Mouse (Mus musculus): ENCODE results near the gene Hdx. TPM values are rescaled to one million over a fixed set of nuclear protein-coding genes. Genes with fewer than 3 reads are reported as not detected.

Gene Hdx
- polyA plus RNA-seq (2014; fragmentation: Nextera tagmentation; extraction: Ambion mirVana), result 2.6 and 2.7 TPM in 2 replicates

- Histone ChIP-seq H3K9me3 (ENCODE audit: control insufficient read depth, low read length) (no peaks in the 10 kb centered on the region), H3K27ac (ENCODE audit: low read depth, low read length) (peak within 1 kb of the TSS; percentile 62; the same call in 1 of the 2 replicates), H3K4me1 (ENCODE audit: control insufficient read depth, insufficient read depth, low read length) (no peaks in the 10 kb centered on the region), H3K9ac (ENCODE audit: low read length) (peak within 1 kb of the TSS; percentile 60), H3K4me2 (ENCODE audit: low read depth) (peak within 1 kb of the TSS; percentile 44), H3K4me3 (ENCODE audit: low read depth, low read length) (peak within 1 kb of the TSS; percentile 47), H3K36me3 (ENCODE audit: control insufficient read depth, insufficient read depth, low read length) (no peaks in the 10 kb centered on the region), H3K27me3 (ENCODE audit: control insufficient read depth, insufficient read depth, low read length) (no peaks in the 10 kb centered on the region)
- DNase-seq (ENCODE audit: low spot score) (peak; percentile 78), ATAC-seq (ENCODE audit: insufficient read depth, low FRiP score, low TSS enrichment) (peak; percentile 95)
- 21% methylated on average over 26 of the region's 26 CpGs for WGBS
Observed at GRCm38 (mm10) chrX:111696356-111697282, at the start of gene Hdx. Gene Hdx (minus strand): TSS chrX:111697079.

GRCm38 (mm10) chrX:111685665-111686064 is 11.2 kb downstream of the Hdx start:
- no peak overlapping the region for H3K4me2 ChIP-seq (ENCODE audit: low read depth)
- 57% methylated on average over 3 of the region's 3 CpGs for WGBS
- H3K9ac ChIP-seq (ENCODE audit: low read length), result no peak overlapping the region
- no peak overlapping the region for H3K27ac ChIP-seq (ENCODE audit: low read depth, low read length)
- H3K4me3 ChIP-seq (ENCODE audit: low read depth, low read length), result no peak overlapping the region
- H3K36me3 ChIP-seq (ENCODE audit: control insufficient read depth, insufficient read depth, low read length), result no peaks in the 10 kb centered on the region
- H3K4me1 ChIP-seq (ENCODE audit: control insufficient read depth, insufficient read depth, low read length), result no peaks in the 10 kb centered on the region
- H3K9me3 ChIP-seq (ENCODE audit: control insufficient read depth, low read length), result no peaks in the 10 kb centered on the region
- no peak for DNase-seq (ENCODE audit: low spot score)
- ATAC-seq (ENCODE audit: insufficient read depth, low FRiP score, low TSS enrichment), result no peak
- no peaks in the 10 kb centered on the region for H3K27me3 ChIP-seq (ENCODE audit: control insufficient read depth, insufficient read depth, low read length)

DNA sequence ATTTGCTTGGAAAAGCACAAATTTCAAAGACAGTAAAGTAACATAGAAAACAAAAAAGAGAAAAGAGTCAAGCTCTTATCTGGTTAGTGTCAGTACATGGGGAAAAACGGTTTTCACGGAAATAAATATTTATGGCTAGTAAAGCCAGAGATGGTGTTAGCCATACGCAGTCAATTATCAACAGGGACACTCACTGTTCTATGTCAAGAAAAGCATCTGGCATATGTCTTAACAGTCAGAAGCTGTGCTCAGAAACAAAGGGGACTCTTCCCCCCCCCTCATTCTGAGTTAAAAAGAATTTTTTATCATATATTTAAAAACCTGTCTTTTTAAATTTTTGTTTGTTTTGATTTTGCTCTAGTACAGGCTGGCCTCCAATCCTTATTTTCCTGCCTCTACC is 25.2 kb downstream of the Hdx start:
- no peaks in the 10 kb centered on the region for H3K4me1 ChIP-seq (ENCODE audit: control insufficient read depth, insufficient read depth, low read length)
- 74% methylated on average over 3 of the region's 3 CpGs for WGBS
- no peaks in the 10 kb centered on the region for H3K9me3 ChIP-seq (ENCODE audit: control insufficient read depth, low read length)
- no peak overlapping the region for H3K4me3 ChIP-seq (ENCODE audit: low read depth, low read length)
- DNase-seq (ENCODE audit: low spot score), result no peak
- no peak for ATAC-seq (ENCODE audit: insufficient read depth, low FRiP score, low TSS enrichment)
- no peaks in the 10 kb centered on the region for H3K27me3 ChIP-seq (ENCODE audit: control insufficient read depth, insufficient read depth, low read length)
- H3K9ac ChIP-seq (ENCODE audit: low read length), result no peak overlapping the region
- H3K27ac ChIP-seq (ENCODE audit: low read depth, low read length), result no peak overlapping the region
- H3K36me3 ChIP-seq (ENCODE audit: control insufficient read depth, insufficient read depth, low read length), result no peaks in the 10 kb centered on the region
- H3K4me2 ChIP-seq (ENCODE audit: low read depth), result no peak overlapping the region

- WGBS, result 80% methylated on average over 5 of the region's 5 CpGs
- no peaks in the 10 kb centered on the region for H3K36me3 ChIP-seq (ENCODE audit: control insufficient read depth, insufficient read depth, low read length)
- H3K9ac ChIP-seq (ENCODE audit: low read length), result no peak overlapping the region
- no peak overlapping the region for H3K27ac ChIP-seq (ENCODE audit: low read depth, low read length)
- no peak for DNase-seq (ENCODE audit: low spot score)
- H3K27me3 ChIP-seq (ENCODE audit: control insufficient read depth, insufficient read depth, low read length), result no peaks in the 10 kb centered on the region
- no peaks in the 10 kb centered on the region for H3K4me1 ChIP-seq (ENCODE audit: control insufficient read depth, insufficient read depth, low read length)
- H3K4me2 ChIP-seq (ENCODE audit: low read depth), result no peak overlapping the region
- H3K9me3 ChIP-seq (ENCODE audit: control insufficient read depth, low read length), result no peaks in the 10 kb centered on the region
- ATAC-seq (ENCODE audit: insufficient read depth, low FRiP score, low TSS enrichment), result no peak
- H3K4me3 ChIP-seq (ENCODE audit: low read depth, low read length), result no peak overlapping the region
Observed at GRCm38 (mm10) chrX:111660381-111660780, 36.5 kb downstream of the Hdx start.

- no peak for DNase-seq (ENCODE audit: low spot score)
- Histone ChIP-seq H3K9me3 (ENCODE audit: control insufficient read depth, low read length) (no peaks in the 10 kb centered on the region), H3K4me2 (ENCODE audit: low read depth) (no peak overlapping the region), H3K4me1 (ENCODE audit: control insufficient read depth, insufficient read depth, low read length) (no peaks in the 10 kb centered on the region), H3K27ac (ENCODE audit: low read depth, low read length) (no peak overlapping the region), H3K4me3 (ENCODE audit: low read depth, low read length) (no peak overlapping the region), H3K36me3 (ENCODE audit: control insufficient read depth, insufficient read depth, low read length) (no peaks in the 10 kb centered on the region), H3K9ac (ENCODE audit: low read length) (no peak overlapping the region), H3K27me3 (ENCODE audit: control insufficient read depth, insufficient read depth, low read length) (no peaks in the 10 kb centered on the region)
- WGBS, result 90% methylated on average over 4 of the region's 4 CpGs
- no peak for ATAC-seq (ENCODE audit: insufficient read depth, low FRiP score, low TSS enrichment)
Observed at GRCm38 (mm10) chrX:111658671-111659070, 38.2 kb downstream of the Hdx start.

DNA sequence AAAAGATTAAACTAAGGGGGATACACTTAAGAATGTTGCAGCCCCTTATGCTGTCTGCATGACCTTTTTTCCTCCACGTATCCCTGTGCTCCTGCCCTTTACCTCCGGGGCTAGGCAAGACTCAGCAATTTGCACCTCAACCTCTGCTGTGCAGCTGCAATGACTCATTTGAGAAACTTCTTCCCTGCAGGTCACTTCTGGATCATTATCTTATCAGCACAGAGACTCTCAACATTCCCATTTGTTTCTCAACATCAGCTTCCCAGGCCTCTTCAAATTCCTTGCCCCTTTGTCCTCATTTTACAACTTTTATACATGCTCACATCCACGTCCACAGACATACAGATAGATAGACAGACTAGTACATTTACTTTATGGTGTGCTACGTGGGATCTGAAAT is 51.9 kb downstream of the Hdx start:
- Histone ChIP-seq H3K4me1 (ENCODE audit: control insufficient read depth, insufficient read depth, low read length) (no peaks in the 10 kb centered on the region), H3K36me3 (ENCODE audit: control insufficient read depth, insufficient read depth, low read length) (no peaks in the 10 kb centered on the region), H3K4me3 (ENCODE audit: low read depth, low read length) (no peak overlapping the region), H3K27ac (ENCODE audit: low read depth, low read length) (no peak overlapping the region), H3K4me2 (ENCODE audit: low read depth) (no peak overlapping the region), H3K9ac (ENCODE audit: low read length) (no peak overlapping the region), H3K27me3 (ENCODE audit: control insufficient read depth, insufficient read depth, low read length) (no peaks in the 10 kb centered on the region), H3K9me3 (ENCODE audit: control insufficient read depth, low read length) (no peaks in the 10 kb centered on the region)
- no peak for DNase-seq (ENCODE audit: low spot score)
- 85% methylated on average over 4 of the region's 4 CpGs for WGBS
- ATAC-seq (ENCODE audit: insufficient read depth, low FRiP score, low TSS enrichment), result no peak

DNA sequence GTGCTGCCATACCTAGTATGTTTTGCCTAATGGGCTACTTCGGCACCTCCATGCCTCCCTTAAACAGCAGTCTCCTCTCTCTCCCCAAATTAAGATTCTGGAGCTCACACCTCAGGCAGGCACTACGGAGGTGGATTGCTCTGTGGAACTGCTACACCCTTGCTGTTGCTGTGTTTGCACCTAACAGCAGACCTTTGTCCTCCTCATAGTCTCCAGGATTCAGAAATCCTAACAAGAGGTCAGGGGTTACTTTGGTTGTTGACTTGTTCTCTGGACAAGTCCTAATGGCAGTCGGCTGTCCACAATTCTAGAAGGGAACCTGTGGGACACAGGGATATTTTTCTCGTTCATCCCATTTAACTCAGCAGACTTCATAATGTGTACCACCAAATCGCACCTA is 56.3 kb downstream of the Hdx start:
- DNase-seq (ENCODE audit: low spot score), result no peak
- WGBS, result 89% methylated on average over 5 of the region's 5 CpGs
- Histone ChIP-seq H3K4me3 (ENCODE audit: low read depth, low read length) (no peak overlapping the region), H3K4me1 (ENCODE audit: control insufficient read depth, insufficient read depth, low read length) (no peaks in the 10 kb centered on the region), H3K4me2 (ENCODE audit: low read depth) (no peak overlapping the region), H3K27ac (ENCODE audit: low read depth, low read length) (no peak overlapping the region), H3K9me3 (ENCODE audit: control insufficient read depth, low read length) (no peaks in the 10 kb centered on the region), H3K27me3 (ENCODE audit: control insufficient read depth, insufficient read depth, low read length) (no peaks in the 10 kb centered on the region), H3K9ac (ENCODE audit: low read length) (no peak overlapping the region), H3K36me3 (ENCODE audit: control insufficient read depth, insufficient read depth, low read length) (no peaks in the 10 kb centered on the region)
- ATAC-seq (ENCODE audit: insufficient read depth, low FRiP score, low TSS enrichment), result no peak

GRCm38 (mm10) chrX:111597631-111598161 is 99.2 kb downstream of the Hdx start:
- Histone ChIP-seq H3K9ac (ENCODE audit: low read length) (no peak overlapping the region), H3K4me3 (ENCODE audit: low read depth, low read length) (no peak overlapping the region), H3K36me3 (ENCODE audit: control insufficient read depth, insufficient read depth, low read length) (no peaks in the 10 kb centered on the region), H3K4me1 (ENCODE audit: control insufficient read depth, insufficient read depth, low read length) (no peaks in the 10 kb centered on the region), H3K4me2 (ENCODE audit: low read depth) (no peak overlapping the region), H3K9me3 (ENCODE audit: control insufficient read depth, low read length) (no peaks in the 10 kb centered on the region), H3K27ac (ENCODE audit: low read depth, low read length) (no peak overlapping the region), H3K27me3 (ENCODE audit: control insufficient read depth, insufficient read depth, low read length) (no peaks in the 10 kb centered on the region)
- 77% methylated on average over 2 of the region's 2 CpGs for WGBS
- no peak for DNase-seq (ENCODE audit: low spot score)
- ATAC-seq (ENCODE audit: insufficient read depth, low FRiP score, low TSS enrichment), result no peak

DNA sequence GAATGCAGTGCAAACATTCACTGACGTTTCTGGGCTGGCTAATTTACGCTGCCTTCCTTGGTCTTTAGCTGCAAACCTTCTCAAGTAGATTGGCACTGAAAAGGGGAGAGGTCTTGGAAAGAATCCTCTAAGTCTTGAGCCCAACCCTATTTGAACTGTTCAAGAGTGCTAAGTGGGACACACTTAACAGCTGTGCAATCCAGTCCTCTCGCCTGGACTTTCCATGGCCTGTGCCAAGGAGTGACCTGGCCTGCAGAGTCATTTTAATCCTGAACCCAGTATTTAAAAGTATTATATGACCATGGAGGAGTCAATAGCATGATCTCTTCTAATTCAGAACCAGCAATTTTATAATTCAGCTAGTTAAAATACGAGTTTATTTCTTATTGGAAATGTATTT is 109.3 kb downstream of the Hdx start:
- Histone ChIP-seq H3K4me2 (ENCODE audit: low read depth) (no peak overlapping the region), H3K27me3 (ENCODE audit: control insufficient read depth, insufficient read depth, low read length) (no peaks in the 10 kb centered on the region), H3K4me1 (ENCODE audit: control insufficient read depth, insufficient read depth, low read length) (no peaks in the 10 kb centered on the region), H3K9ac (ENCODE audit: low read length) (no peak overlapping the region), H3K9me3 (ENCODE audit: control insufficient read depth, low read length) (no peaks in the 10 kb centered on the region), H3K4me3 (ENCODE audit: low read depth, low read length) (no peak overlapping the region), H3K36me3 (ENCODE audit: control insufficient read depth, insufficient read depth, low read length) (no peaks in the 10 kb centered on the region), H3K27ac (ENCODE audit: low read depth, low read length) (no peak overlapping the region)
- DNase-seq (ENCODE audit: low spot score) (no peak), ATAC-seq (ENCODE audit: insufficient read depth, low FRiP score, low TSS enrichment) (no peak)
- 74% methylated on average over 4 of the region's 4 CpGs for WGBS

All from neural tube, embryonic 11.5 days (tissue).